Mouse (Mus musculus): Measurements from ENCODE around the gene Wdr5. TPM values are rescaled to one million over a fixed set of nuclear protein-coding genes. Genes with fewer than 3 reads are reported as not detected.
"Not testable (repeated sequence)": the region's sequence is repeated elsewhere in the genome, so short reads cannot be mapped to it uniquely, and the experiment has no call there.

Gene Wdr5
- polyA plus RNA-seq, 1 experiment from 2014 or later, result 30.2 TPM

- Histone ChIP-seq H3K4me1 (ENCODE audit: control insufficient read depth in 2 of 2, insufficient read depth in 2 of 2, low read length in 2 of 2) (peaks cover 0 to 12% of the 10 kb centered on the region in 2 experiments; a peak in 2 of 4 replicates), H3K9ac (ENCODE audit: low read length) (no peak overlapping the region), H3K27me3 (ENCODE audit: control insufficient read depth, insufficient read depth, low read length) (no peaks in the 10 kb centered on the region), H3K4me2 (ENCODE audit: low read length) (no peak overlapping the region), H3K36me3 (ENCODE audit: control insufficient read depth, insufficient read depth, low read length) (no peaks in the 10 kb centered on the region), H3K9me3 (ENCODE audit: control insufficient read depth, low read length) (0 out of 2 replicates have a peak, but pooled peaks cover 8% of the 10 kb centered on the region), H3K27ac (replicated peaks in 1 of 2; ENCODE audit: control insufficient read depth in 1 of 2, insufficient read depth in 1 of 2, low read depth in 2 of 2, low read length in 2 of 2) (no peak overlapping the region), H3K4me3 (ENCODE audit: control insufficient read depth in 1 of 2, insufficient read depth in 1 of 2, low read depth in 1 of 2, low read length in 2 of 2) (no peak overlapping the region)
- ATAC-seq (ENCODE audit: insufficient number of reproducible peaks, insufficient read depth, low FRiP score, low read depth), result no peak
- WGBS, result 69% methylated on average over 6 of the region's 6 CpGs
Observed at GRCm38 (mm10) chr2:27544613-27545012, 29.7 kb downstream of the Wdr5 start.

GRCm38 (mm10) chr2:27545517-27545916 is 30.6 kb downstream of the Wdr5 start:
- not testable (repeated sequence) for H3K4me3 ChIP-seq (ENCODE audit: control insufficient read depth in 1 of 2, insufficient read depth in 1 of 2, low read depth in 1 of 2, low read length in 2 of 2); H3K27ac ChIP-seq (replicated peaks in 1 of 2; ENCODE audit: control insufficient read depth in 1 of 2, insufficient read depth in 1 of 2, low read depth in 2 of 2, low read length in 2 of 2); ATAC-seq (ENCODE audit: insufficient number of reproducible peaks, insufficient read depth, low FRiP score, low read depth); H3K4me1 ChIP-seq (ENCODE audit: control insufficient read depth in 2 of 2, insufficient read depth in 2 of 2, low read length in 2 of 2); H3K27me3 ChIP-seq (ENCODE audit: control insufficient read depth, insufficient read depth, low read length); H3K9me3 ChIP-seq (ENCODE audit: control insufficient read depth, low read length); H3K4me2 ChIP-seq (ENCODE audit: low read length); H3K9ac ChIP-seq (ENCODE audit: low read length); H3K36me3 ChIP-seq (ENCODE audit: control insufficient read depth, insufficient read depth, low read length)
- 78% methylated on average over 3 of the region's 3 CpGs for WGBS

- not testable (repeated sequence) for H3K4me1 ChIP-seq (ENCODE audit: control insufficient read depth in 2 of 2, insufficient read depth in 2 of 2, low read length in 2 of 2); ATAC-seq (ENCODE audit: insufficient number of reproducible peaks, insufficient read depth, low FRiP score, low read depth); H3K36me3 ChIP-seq (ENCODE audit: control insufficient read depth, insufficient read depth, low read length); H3K27me3 ChIP-seq (ENCODE audit: control insufficient read depth, insufficient read depth, low read length); H3K4me3 ChIP-seq (ENCODE audit: control insufficient read depth in 1 of 2, insufficient read depth in 1 of 2, low read depth in 1 of 2, low read length in 2 of 2); H3K27ac ChIP-seq (replicated peaks in 1 of 2; ENCODE audit: control insufficient read depth in 1 of 2, insufficient read depth in 1 of 2, low read depth in 2 of 2, low read length in 2 of 2); H3K4me2 ChIP-seq (ENCODE audit: low read length); H3K9me3 ChIP-seq (ENCODE audit: control insufficient read depth, low read length); H3K9ac ChIP-seq (ENCODE audit: low read length)
- WGBS, result 92% methylated on average over 8 of the region's 8 CpGs
Observed at GRCm38 (mm10) chr2:27546041-27546440, 31.1 kb downstream of the Wdr5 start.

GRCm38 (mm10) chr2:27547326-27547725 is 32.4 kb downstream of the Wdr5 start:
- no peaks in the 10 kb centered on the region for H3K27me3 ChIP-seq (ENCODE audit: control insufficient read depth, insufficient read depth, low read length)
- H3K9me3 ChIP-seq (ENCODE audit: control insufficient read depth, low read length), result 0 out of 2 replicates have a peak, but pooled peaks cover 8% of the 10 kb centered on the region
- no peaks in the 10 kb centered on the region for H3K36me3 ChIP-seq (ENCODE audit: control insufficient read depth, insufficient read depth, low read length)
- no peak overlapping the region for H3K9ac ChIP-seq (ENCODE audit: low read length)
- WGBS, result 29% methylated on average over 1 of the region's 1 CpGs
- no peak overlapping the region for H3K4me2 ChIP-seq (ENCODE audit: low read length)
- ATAC-seq (ENCODE audit: insufficient number of reproducible peaks, insufficient read depth, low FRiP score, low read depth), result no peak
- no peaks in the 10 kb centered on the region for H3K4me1 ChIP-seq (ENCODE audit: control insufficient read depth in 2 of 2, insufficient read depth in 2 of 2, low read length in 2 of 2)
- H3K27ac ChIP-seq (replicated peaks in 1 of 2; ENCODE audit: control insufficient read depth in 1 of 2, insufficient read depth in 1 of 2, low read depth in 2 of 2, low read length in 2 of 2), result no peak overlapping the region
- no peak overlapping the region for H3K4me3 ChIP-seq (ENCODE audit: control insufficient read depth in 1 of 2, insufficient read depth in 1 of 2, low read depth in 1 of 2, low read length in 2 of 2)

- Histone ChIP-seq H3K4me1 (ENCODE audit: control insufficient read depth in 2 of 2, insufficient read depth in 2 of 2, low read length in 2 of 2) (no peaks in the 10 kb centered on the region; a peak in 1 of 4 replicates), H3K27ac (replicated peaks in 1 of 2; ENCODE audit: control insufficient read depth in 1 of 2, insufficient read depth in 1 of 2, low read depth in 2 of 2, low read length in 2 of 2) (no peak overlapping the region), H3K9me3 (ENCODE audit: control insufficient read depth, low read length) (0 out of 2 replicates have a peak, but pooled peaks cover 8% of the 10 kb centered on the region), H3K4me2 (ENCODE audit: low read length) (no peak overlapping the region), H3K27me3 (ENCODE audit: control insufficient read depth, insufficient read depth, low read length) (no peaks in the 10 kb centered on the region), H3K9ac (ENCODE audit: low read length) (no peak overlapping the region), H3K4me3 (ENCODE audit: control insufficient read depth in 1 of 2, insufficient read depth in 1 of 2, low read depth in 1 of 2, low read length in 2 of 2) (no peak overlapping the region), H3K36me3 (ENCODE audit: control insufficient read depth, insufficient read depth, low read length) (no peaks in the 10 kb centered on the region)
- ATAC-seq (ENCODE audit: insufficient number of reproducible peaks, insufficient read depth, low FRiP score, low read depth), result no peak
- WGBS, result 88% methylated on average over 2 of the region's 2 CpGs
Observed at GRCm38 (mm10) chr2:27547986-27548385, 33.0 kb downstream of the Wdr5 start.

GRCm38 (mm10) chr2:27548664-27549369 is 33.9 kb downstream of the Wdr5 start:
- WGBS, result 86% methylated on average over 1 of the region's 1 CpGs
- no peak overlapping the region for H3K9ac ChIP-seq (ENCODE audit: low read length)
- 0 out of 2 replicates have a peak, but pooled peaks cover 8% of the 10 kb centered on the region for H3K9me3 ChIP-seq (ENCODE audit: control insufficient read depth, low read length)
- no peaks in the 10 kb centered on the region for H3K36me3 ChIP-seq (ENCODE audit: control insufficient read depth, insufficient read depth, low read length)
- no peaks in the 10 kb centered on the region for H3K27me3 ChIP-seq (ENCODE audit: control insufficient read depth, insufficient read depth, low read length)
- no peaks in the 10 kb centered on the region; a peak in 2 of 4 replicates for H3K4me1 ChIP-seq (ENCODE audit: control insufficient read depth in 2 of 2, insufficient read depth in 2 of 2, low read length in 2 of 2)
- no peak overlapping the region for H3K4me2 ChIP-seq (ENCODE audit: low read length)
- no peak overlapping the region for H3K27ac ChIP-seq (replicated peaks in 1 of 2; ENCODE audit: control insufficient read depth in 1 of 2, insufficient read depth in 1 of 2, low read depth in 2 of 2, low read length in 2 of 2)
- ATAC-seq (ENCODE audit: insufficient number of reproducible peaks, insufficient read depth, low FRiP score, low read depth), result no peak
- no peak overlapping the region for H3K4me3 ChIP-seq (ENCODE audit: control insufficient read depth in 1 of 2, insufficient read depth in 1 of 2, low read depth in 1 of 2, low read length in 2 of 2)

- H3K9me3 ChIP-seq (ENCODE audit: control insufficient read depth, low read length), result 0 out of 2 replicates have a peak, but pooled peaks cover 8% of the 10 kb centered on the region
- peaks cover 8 to 10% of the 10 kb centered on the region in 2 experiments for H3K4me1 ChIP-seq (ENCODE audit: control insufficient read depth in 2 of 2, insufficient read depth in 2 of 2, low read length in 2 of 2)
- no peak overlapping the region for H3K4me3 ChIP-seq (ENCODE audit: control insufficient read depth in 1 of 2, insufficient read depth in 1 of 2, low read depth in 1 of 2, low read length in 2 of 2)
- WGBS, result 19% methylated on average over 7 of the region's 7 CpGs
- H3K27me3 ChIP-seq (ENCODE audit: control insufficient read depth, insufficient read depth, low read length), result no peaks in the 10 kb centered on the region
- ATAC-seq (ENCODE audit: insufficient number of reproducible peaks, insufficient read depth, low FRiP score, low read depth), result no peak
- H3K36me3 ChIP-seq (ENCODE audit: control insufficient read depth, insufficient read depth, low read length), result no peaks in the 10 kb centered on the region
- no peak overlapping the region for H3K27ac ChIP-seq (replicated peaks in 1 of 2; ENCODE audit: control insufficient read depth in 1 of 2, insufficient read depth in 1 of 2, low read depth in 2 of 2, low read length in 2 of 2)
- no peak overlapping the region for H3K4me2 ChIP-seq (ENCODE audit: low read length)
- H3K9ac ChIP-seq (ENCODE audit: low read length), result no peak overlapping the region
Observed at GRCm38 (mm10) chr2:27552620-27553287, 37.8 kb downstream of the Wdr5 start.

All from heart, embryonic 14.5 days (tissue).